Mouse (Mus musculus): Measurements from ENCODE around the gene Map2.

DNA sequence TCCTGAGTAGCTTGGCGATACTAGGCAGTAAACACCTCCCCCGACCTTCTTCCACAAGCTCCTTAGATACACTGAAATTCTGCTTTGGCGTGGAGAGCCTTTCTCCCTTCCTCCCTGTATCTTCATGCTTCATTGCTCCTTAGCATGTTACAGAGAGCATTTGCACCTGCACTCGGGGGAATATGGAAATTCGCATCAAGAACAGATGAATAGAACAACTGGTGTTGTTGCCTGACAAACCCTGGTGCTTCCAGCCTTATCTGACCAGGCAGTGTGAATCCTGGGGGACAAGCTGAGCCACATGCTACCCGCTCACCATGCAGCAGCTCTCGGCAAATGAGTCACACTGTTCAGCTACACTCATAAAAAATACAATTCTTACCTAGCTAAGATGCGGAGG, 213.5 kb downstream of the Map2 start:
- no peak for TF ChIP-seq CTCF (IDR thresholded peaks at IDR 0.05; ENCODE audit: low read depth, low read length)
- TF ChIP-seq POLR2A (IDR thresholded peaks at IDR 0.05; ENCODE audit: borderline replicate concordance, low read depth, low read length), result no peak

Data from bone marrow macrophage, adult 2 months (primary cell).